Mouse (Mus musculus): ENCODE measurements around the gene AI481877. TPM values are rescaled to one million over a fixed set of nuclear protein-coding genes. Genes with fewer than 3 reads are reported as not detected.

Gene AI481877
- total and polyA plus RNA-seq, 2 experiments from 2014 or later = not detected

GRCm38 (mm10) chr4:59016922-59017321, 121.9 kb downstream of the AI481877 start:
- no peaks in the 10 kb centered on the region; the same call in 1 of the 2 replicates for H3K4me1 ChIP-seq (ENCODE audit: control insufficient read depth, insufficient read depth)
- H3K27me3 ChIP-seq (ENCODE audit: control insufficient read depth, insufficient read depth, low read length) = no peaks in the 10 kb centered on the region
- DNase-seq (ENCODE audit: low spot score) (no peak), ATAC-seq (ENCODE audit: insufficient read depth, low read depth) (no peak)
- H3K36me3 ChIP-seq (replicated peaks; ENCODE audit: control insufficient read depth, insufficient read depth, low read length) = peaks cover 28% of the 10 kb centered on the region
- no peak for TF ChIP-seq EP300 (IDR thresholded peaks at IDR 0.05; ENCODE audit: low read depth)
- no peak for TF ChIP-seq CTCF (IDR thresholded peaks at IDR 0.05; ENCODE audit: low read depth)
- no peak overlapping the region for H3K9ac ChIP-seq (replicated peaks; ENCODE audit: low read depth, low read length)
- H3K4me2 ChIP-seq (ENCODE audit: low read depth, low read length) = no peak overlapping the region
- WGBS = 86% methylated on average over 2 of the region's 2 CpGs
- H3K27ac ChIP-seq (ENCODE audit: low read depth) = no peak overlapping the region
- H3K4me3 ChIP-seq (ENCODE audit: low read depth, low read length) = no peak overlapping the region
- H3K9me3 ChIP-seq (replicated peaks; ENCODE audit: control insufficient read depth, low read length) = no peaks in the 10 kb centered on the region

GRCm38 (mm10) chr4:59015181-59015580, 123.6 kb downstream of the AI481877 start:
- no peak for TF ChIP-seq EP300 (IDR thresholded peaks at IDR 0.05; ENCODE audit: low read depth)
- TF ChIP-seq CTCF (IDR thresholded peaks at IDR 0.05; ENCODE audit: low read depth) = no peak
- H3K9ac ChIP-seq (replicated peaks; ENCODE audit: low read depth, low read length) = no peak overlapping the region
- peaks cover 12% of the 10 kb centered on the region for H3K4me1 ChIP-seq (ENCODE audit: control insufficient read depth, insufficient read depth)
- H3K27me3 ChIP-seq (ENCODE audit: control insufficient read depth, insufficient read depth, low read length) = no peaks in the 10 kb centered on the region
- no peak overlapping the region for H3K4me3 ChIP-seq (ENCODE audit: low read depth, low read length)
- peaks cover 20% of the 10 kb centered on the region for H3K36me3 ChIP-seq (replicated peaks; ENCODE audit: control insufficient read depth, insufficient read depth, low read length)
- 79% methylated on average over 3 of the region's 3 CpGs for WGBS
- no peak overlapping the region for H3K27ac ChIP-seq (ENCODE audit: low read depth)
- no peaks in the 10 kb centered on the region for H3K9me3 ChIP-seq (replicated peaks; ENCODE audit: control insufficient read depth, low read length)
- H3K4me2 ChIP-seq (ENCODE audit: low read depth, low read length) = no peak overlapping the region
- no peak for DNase-seq (ENCODE audit: low spot score)
- no peak for ATAC-seq (ENCODE audit: insufficient read depth, low read depth)

GRCm38 (mm10) chr4:59011446-59011845, 127.3 kb downstream of the AI481877 start:
- Histone ChIP-seq H3K27me3 (ENCODE audit: control insufficient read depth, insufficient read depth, low read length) (no peaks in the 10 kb centered on the region), H3K4me3 (ENCODE audit: low read depth, low read length) (no peak overlapping the region), H3K9me3 (replicated peaks; ENCODE audit: control insufficient read depth, low read length) (no peaks in the 10 kb centered on the region), H3K4me1 (ENCODE audit: control insufficient read depth, insufficient read depth) (peaks cover 17% of the 10 kb centered on the region), H3K27ac (ENCODE audit: low read depth) (no peak overlapping the region), H3K4me2 (ENCODE audit: low read depth, low read length) (no peak overlapping the region), H3K9ac (replicated peaks; ENCODE audit: low read depth, low read length) (no peak overlapping the region), H3K36me3 (replicated peaks; ENCODE audit: control insufficient read depth, insufficient read depth, low read length) (no peaks in the 10 kb centered on the region)
- DNase-seq (ENCODE audit: low spot score) = no peak
- 22% methylated on average over 3 of the region's 3 CpGs for WGBS
- no peak for ATAC-seq (ENCODE audit: insufficient read depth, low read depth)
- no peak for TF ChIP-seq EP300 (IDR thresholded peaks at IDR 0.05; ENCODE audit: low read depth)
- no peak for TF ChIP-seq CTCF (IDR thresholded peaks at IDR 0.05; ENCODE audit: low read depth)

- Histone ChIP-seq H3K27ac (ENCODE audit: low read depth) (no peak overlapping the region), H3K9me3 (replicated peaks; ENCODE audit: control insufficient read depth, low read length) (no peaks in the 10 kb centered on the region), H3K4me1 (ENCODE audit: control insufficient read depth, insufficient read depth) (peaks cover 34% of the 10 kb centered on the region), H3K4me3 (ENCODE audit: low read depth, low read length) (no peak overlapping the region), H3K36me3 (replicated peaks; ENCODE audit: control insufficient read depth, insufficient read depth, low read length) (no peaks in the 10 kb centered on the region), H3K9ac (replicated peaks; ENCODE audit: low read depth, low read length) (no peak overlapping the region; the same call in 1 of the 2 replicates), H3K27me3 (ENCODE audit: control insufficient read depth, insufficient read depth, low read length) (no peaks in the 10 kb centered on the region), H3K4me2 (ENCODE audit: low read depth, low read length) (no peak overlapping the region)
- WGBS = 75% methylated on average over 4 of the region's 4 CpGs
- no peak for ATAC-seq (ENCODE audit: insufficient read depth, low read depth)
- no peak for DNase-seq (ENCODE audit: low spot score)
- TF ChIP-seq EP300 (IDR thresholded peaks at IDR 0.05; ENCODE audit: low read depth) (no peak), CTCF (IDR thresholded peaks at IDR 0.05; ENCODE audit: low read depth) (no peak)
Measured at GRCm38 (mm10) chr4:59009696-59010095, 129.1 kb downstream of the AI481877 start.

GRCm38 (mm10) chr4:59009186-59009585, 129.6 kb downstream of the AI481877 start:
- H3K4me3 ChIP-seq (ENCODE audit: low read depth, low read length) = no peak overlapping the region
- TF ChIP-seq EP300 (IDR thresholded peaks at IDR 0.05; ENCODE audit: low read depth) (no peak), CTCF (IDR thresholded peaks at IDR 0.05; ENCODE audit: low read depth) (no peak)
- peaks cover 39% of the 10 kb centered on the region for H3K4me1 ChIP-seq (ENCODE audit: control insufficient read depth, insufficient read depth)
- WGBS = 89% methylated on average over 7 of the region's 7 CpGs
- no peak for DNase-seq (ENCODE audit: low spot score)
- no peak overlapping the region for H3K27ac ChIP-seq (ENCODE audit: low read depth)
- no peaks in the 10 kb centered on the region for H3K9me3 ChIP-seq (replicated peaks; ENCODE audit: control insufficient read depth, low read length)
- H3K4me2 ChIP-seq (ENCODE audit: low read depth, low read length) = no peak overlapping the region
- H3K27me3 ChIP-seq (ENCODE audit: control insufficient read depth, insufficient read depth, low read length) = no peaks in the 10 kb centered on the region
- H3K36me3 ChIP-seq (replicated peaks; ENCODE audit: control insufficient read depth, insufficient read depth, low read length) = no peaks in the 10 kb centered on the region
- no peak overlapping the region; the same call in 1 of the 2 replicates for H3K9ac ChIP-seq (replicated peaks; ENCODE audit: low read depth, low read length)
- no peak for ATAC-seq (ENCODE audit: insufficient read depth, low read depth)

- WGBS = 79% methylated on average over 5 of the region's 5 CpGs
- H3K4me2 ChIP-seq (ENCODE audit: low read depth, low read length) = no peak overlapping the region
- H3K27ac ChIP-seq (ENCODE audit: low read depth) = no peak overlapping the region
- no peak overlapping the region for H3K4me3 ChIP-seq (ENCODE audit: low read depth, low read length)
- DNase-seq (ENCODE audit: low spot score) (no peak), ATAC-seq (ENCODE audit: insufficient read depth, low read depth) (no peak)
- H3K27me3 ChIP-seq (ENCODE audit: control insufficient read depth, insufficient read depth, low read length) = no peaks in the 10 kb centered on the region
- no peak for TF ChIP-seq EP300 (IDR thresholded peaks at IDR 0.05; ENCODE audit: low read depth)
- no peak for TF ChIP-seq CTCF (IDR thresholded peaks at IDR 0.05; ENCODE audit: low read depth)
- no peaks in the 10 kb centered on the region for H3K9me3 ChIP-seq (replicated peaks; ENCODE audit: control insufficient read depth, low read length)
- no peak overlapping the region for H3K9ac ChIP-seq (replicated peaks; ENCODE audit: low read depth, low read length)
- peaks cover 40% of the 10 kb centered on the region for H3K4me1 ChIP-seq (ENCODE audit: control insufficient read depth, insufficient read depth)
- no peaks in the 10 kb centered on the region for H3K36me3 ChIP-seq (replicated peaks; ENCODE audit: control insufficient read depth, insufficient read depth, low read length)
Measured at GRCm38 (mm10) chr4:59007974-59008373, 130.8 kb downstream of the AI481877 start.
